ENCODE assay signal across 10 mouse cellular contexts in genomic region chr10:90432479-90432878, GRCm38 (mm10).
DNase-seq lines count a peak whose midpoint lies in the region; ATAC-seq and TF ChIP-seq lines count a peak whose summit lies in the region.
"Had no signal": no experiment of that assay in that cellular context is flagged by ENCODE, and none has a peak within 500 bp of the region (broad histone marks: within the 10 kb centered on the region; RNA-seq: fewer than 3 reads in every experiment).

No protein-coding gene starts in this region.

- H3K4me1 ChIP-seq in forebrain, embryonic 15.5 days = peaks cover 11% of the 10 kb centered on the region; the same call in 1 of the 2 replicates
- H3K4me1 ChIP-seq in forebrain, embryonic 11.5 days (replicated peaks; ENCODE audit: control insufficient read depth, insufficient read depth, low read length) = no peaks in the 10 kb centered on the region
- 0 out of 2 replicates have a peak, but pooled peaks cover 3% of the 10 kb centered on the region for H3K4me1 ChIP-seq in midbrain, embryonic 16.5 days (ENCODE audit: control insufficient read depth, insufficient read depth, low read length)
- no peaks in the 10 kb centered on the region for H3K4me1 ChIP-seq in midbrain, embryonic 11.5 days (ENCODE audit: control insufficient read depth, insufficient read depth, low read length)
- H3K4me1 ChIP-seq in limb, embryonic 10.5 days = peaks cover 13% of the 10 kb centered on the region
- H3K4me1 ChIP-seq in intestine, embryonic 15.5 days (replicated peaks) = no peaks in the 10 kb centered on the region
- no peaks in the 10 kb centered on the region for H3K4me1 ChIP-seq in stomach, postnatal 0 days (replicated peaks; ENCODE audit: control insufficient read depth, insufficient read depth)
- H3K4me1 ChIP-seq: liver, embryonic 13.5 days had no signal

- TF ChIP-seq CTCF in stomach, postnatal 0 days (IDR thresholded peaks at IDR 0.05; ENCODE audit: low read depth) = no peak

- no peaks in the 10 kb centered on the region for H3K36me3 ChIP-seq in forebrain, embryonic 15.5 days
- no peaks in the 10 kb centered on the region for H3K36me3 ChIP-seq in forebrain, embryonic 11.5 days (ENCODE audit: control insufficient read depth, insufficient read depth, low read length)
- no peaks in the 10 kb centered on the region for H3K36me3 ChIP-seq in midbrain, embryonic 16.5 days (ENCODE audit: control insufficient read depth, insufficient read depth, low read length)
- no peaks in the 10 kb centered on the region for H3K36me3 ChIP-seq in midbrain, embryonic 11.5 days (ENCODE audit: control insufficient read depth, insufficient read depth, low read length)
- no peaks in the 10 kb centered on the region for H3K36me3 ChIP-seq in limb, embryonic 10.5 days
- no peaks in the 10 kb centered on the region for H3K36me3 ChIP-seq in intestine, embryonic 15.5 days
- no peaks in the 10 kb centered on the region for H3K36me3 ChIP-seq in stomach, postnatal 0 days (ENCODE audit: control insufficient read depth, insufficient read depth, low read length)
- H3K36me3 ChIP-seq: liver, embryonic 13.5 days had no signal

- no peaks in the 10 kb centered on the region for H3K9me3 ChIP-seq in forebrain, embryonic 15.5 days
- no peaks in the 10 kb centered on the region for H3K9me3 ChIP-seq in forebrain, embryonic 11.5 days (ENCODE audit: control insufficient read depth, low read length)
- H3K9me3 ChIP-seq in midbrain, embryonic 16.5 days (replicated peaks; ENCODE audit: control insufficient read depth, low read length, poor library complexity, severe bottlenecking) = 0 out of 2 replicates have a peak, but pooled peaks cover 3% of the 10 kb centered on the region
- no peaks in the 10 kb centered on the region for H3K9me3 ChIP-seq in midbrain, embryonic 11.5 days (ENCODE audit: control insufficient read depth, low read length)
- no peaks in the 10 kb centered on the region for H3K9me3 ChIP-seq in limb, embryonic 10.5 days (replicated peaks)
- no peaks in the 10 kb centered on the region for H3K9me3 ChIP-seq in intestine, embryonic 15.5 days
- H3K9me3 ChIP-seq in stomach, postnatal 0 days (ENCODE audit: control insufficient read depth, low read length) = no peaks in the 10 kb centered on the region
- H3K9me3 ChIP-seq: liver, embryonic 13.5 days had no signal

- H3K27ac ChIP-seq in forebrain, embryonic 15.5 days (replicated peaks) = peak overlapping the region; percentile 48; the same call in 1 of the 2 replicates
- H3K27ac ChIP-seq in forebrain, embryonic 11.5 days (ENCODE audit: low read depth, low read length) = no peak overlapping the region
- peak overlapping the region; percentile 49; the same call in 1 of the 2 replicates for H3K27ac ChIP-seq in midbrain, embryonic 16.5 days (ENCODE audit: low read length)
- H3K27ac ChIP-seq in midbrain, embryonic 11.5 days (ENCODE audit: low read depth, low read length) = no peak overlapping the region
- H3K27ac ChIP-seq in limb, embryonic 10.5 days = no peak overlapping the region
- H3K27ac ChIP-seq in intestine, embryonic 15.5 days = no peak overlapping the region
- H3K27ac ChIP-seq in stomach, postnatal 0 days (replicated peaks) = no peak overlapping the region
- H3K27ac ChIP-seq: liver, embryonic 13.5 days had no signal

- ATAC-seq in forebrain, embryonic 15.5 days (replicated peaks) = no peak
- no peak for ATAC-seq in forebrain, embryonic 11.5 days (replicated peaks; ENCODE audit: low FRiP score)
- no peak for ATAC-seq in midbrain, embryonic 16.5 days
- no peak for ATAC-seq in midbrain, embryonic 11.5 days (ENCODE audit: low FRiP score)
- no peak for ATAC-seq in intestine, embryonic 15.5 days
- no peak for ATAC-seq in stomach, postnatal 0 days (ENCODE audit: low FRiP score, low TSS enrichment)

- no peak overlapping the region for H3K4me3 ChIP-seq in forebrain, embryonic 15.5 days
- no peak overlapping the region for H3K4me3 ChIP-seq in forebrain, embryonic 11.5 days (ENCODE audit: low read depth, low read length)
- no peak overlapping the region for H3K4me3 ChIP-seq in midbrain, embryonic 16.5 days (ENCODE audit: low read depth, low read length)
- no peak overlapping the region for H3K4me3 ChIP-seq in midbrain, embryonic 11.5 days (ENCODE audit: low read depth, low read length)
- H3K4me3 ChIP-seq in limb, embryonic 10.5 days = 0 out of 2 replicates have a peak overlapping the region, but pooled peaks have one; percentile 13
- no peak overlapping the region for H3K4me3 ChIP-seq in intestine, embryonic 15.5 days (replicated peaks)
- no peak overlapping the region for H3K4me3 ChIP-seq in stomach, postnatal 0 days (ENCODE audit: low read depth, low read length)
- H3K4me3 ChIP-seq: liver, embryonic 13.5 days had no signal

- no peak for TF ChIP-seq EP300 in stomach, postnatal 0 days (optimal IDR thresholded peaks at IDR 0.05)

- no peak overlapping the region for H3K4me2 ChIP-seq in forebrain, embryonic 15.5 days (replicated peaks)
- no peak overlapping the region for H3K4me2 ChIP-seq in forebrain, embryonic 11.5 days (ENCODE audit: low read depth, low read length, severe bottlenecking)
- H3K4me2 ChIP-seq in midbrain, embryonic 16.5 days (ENCODE audit: low read length) = peak overlapping the region; percentile 8
- H3K4me2 ChIP-seq in midbrain, embryonic 11.5 days = no peak overlapping the region
- H3K4me2 ChIP-seq in intestine, embryonic 15.5 days (replicated peaks) = no peak overlapping the region
- H3K4me2 ChIP-seq in stomach, postnatal 0 days (replicated peaks; ENCODE audit: low read depth) = no peak overlapping the region
- H3K4me2 ChIP-seq: liver, embryonic 13.5 days had no signal

- no peaks in the 10 kb centered on the region for H3K27me3 ChIP-seq in forebrain, embryonic 15.5 days
- no peaks in the 10 kb centered on the region for H3K27me3 ChIP-seq in forebrain, embryonic 11.5 days (ENCODE audit: control insufficient read depth, insufficient read depth, low read length)
- H3K27me3 ChIP-seq in midbrain, embryonic 16.5 days (ENCODE audit: control insufficient read depth, insufficient read depth, low read depth, low read length) = no peaks in the 10 kb centered on the region
- no peaks in the 10 kb centered on the region for H3K27me3 ChIP-seq in midbrain, embryonic 11.5 days (ENCODE audit: control insufficient read depth, insufficient read depth, low read length)
- no peaks in the 10 kb centered on the region for H3K27me3 ChIP-seq in limb, embryonic 10.5 days (ENCODE audit: low read depth, poor library complexity, severe bottlenecking)
- H3K27me3 ChIP-seq in intestine, embryonic 15.5 days (replicated peaks) = no peaks in the 10 kb centered on the region
- H3K27me3 ChIP-seq in stomach, postnatal 0 days (ENCODE audit: control insufficient read depth, insufficient read depth, low read length) = no peaks in the 10 kb centered on the region
- H3K27me3 ChIP-seq: liver, embryonic 13.5 days had no signal

- DNase-seq in forebrain, embryonic 11.5 days (ENCODE audit: low spot score) = no peak
- no peak for DNase-seq in midbrain, embryonic 11.5 days (ENCODE audit: low spot score, missing footprints)
- DNase-seq in limb, embryonic 10.5 days (ENCODE audit: low spot score) = no peak
- peak; percentile 16 for DNase-seq in right cerebral cortex, postnatal 14 days
- no peak for DNase-seq in stomach, postnatal 0 days (ENCODE audit: low spot score)
- DNase-seq: gastrocnemius, postnatal 25 days; liver, embryonic 13.5 days had no signal

- WGBS in forebrain, embryonic 15.5 days = 63% methylated on average over 12 of the region's 12 CpGs
- 74% methylated on average over 12 of the region's 12 CpGs for WGBS in forebrain, embryonic 11.5 days
- WGBS in midbrain, embryonic 16.5 days = 58% methylated on average over 12 of the region's 12 CpGs
- WGBS in midbrain, embryonic 11.5 days = 75% methylated on average over 12 of the region's 12 CpGs
- 51% methylated on average over 12 of the region's 12 CpGs for WGBS in limb, embryonic 10.5 days
- WGBS in intestine, embryonic 15.5 days = 58% methylated on average over 12 of the region's 12 CpGs
- WGBS in stomach, postnatal 0 days = 71% methylated on average over 12 of the region's 12 CpGs

- H3K9ac ChIP-seq in forebrain, embryonic 15.5 days (replicated peaks) = no peak overlapping the region
- no peak overlapping the region for H3K9ac ChIP-seq in forebrain, embryonic 11.5 days (ENCODE audit: low read length)
- H3K9ac ChIP-seq in midbrain, embryonic 16.5 days (ENCODE audit: low read depth, low read length) = peak overlapping the region; percentile 1; the same call in 1 of the 2 replicates
- H3K9ac ChIP-seq in midbrain, embryonic 11.5 days (ENCODE audit: low read length) = no peak overlapping the region
- H3K9ac ChIP-seq in intestine, embryonic 15.5 days = no peak overlapping the region
- no peak overlapping the region for H3K9ac ChIP-seq in stomach, postnatal 0 days (ENCODE audit: low read length)
- H3K9ac ChIP-seq: liver, embryonic 13.5 days had no signal

Comparison
In these comparisons a context has a peak if more than half of its experiments do, and no peak if none do; other contexts are left out.
1. H3K27ac ChIP-seq: peak in forebrain, embryonic 15.5 days (single experiment) and midbrain, embryonic 16.5 days (single experiment); none in forebrain, embryonic 11.5 days (single experiment), midbrain, embryonic 11.5 days (single experiment), limb, embryonic 10.5 days (single experiment), intestine, embryonic 15.5 days (single experiment) and stomach, postnatal 0 days (single experiment).